Mouse (Mus musculus) MEL (cell line): ENCODE data around the gene Wfdc16. TPM values are rescaled to one million over a fixed set of nuclear protein-coding genes. Genes with fewer than 3 reads are reported as not detected.
"Not testable (repeated sequence)": the region's sequence is repeated elsewhere in the genome, so short reads cannot be mapped to it uniquely, and the experiment has no call there.

Experiments
- DNase-seq: peaks from one replicate; pipeline ENCODE4 v3.0.0; 2011; ENCODE audit warnings: low read depth, low spot score
- H3K27ac ChIP-seq: 2 replicates; pipeline ENCODE4 v1.5.1; 2012; ENCODE audit warnings: low read depth, mild to moderate bottlenecking, control low read depth, low read length, moderate library complexity; ENCODE audit not compliant: control insufficient read depth
- H3K27me3 ChIP-seq, 2 experiments: fragments of 150-350 bp in 1 of 2; sonication (generic) in 1 of 2; 2 replicates each; pipeline ENCODE4 v1.6.1; 2012; ENCODE audit warnings: low read length in 2 of 2, mild to moderate bottlenecking in 2 of 2, improper control_type of control experiment in 1 of 2, moderate library complexity in 1 of 2; ENCODE audit not compliant: insufficient read depth in 2 of 2, control insufficient read depth in 1 of 2
- H3K36me3 ChIP-seq, 2 experiments: 2 replicates each; pipeline ENCODE4 v1.6.1; 2012 to 2014; ENCODE audit warnings: low read length in 2 of 2, improper control_type of control experiment in 1 of 2, inconsistent platforms in 1 of 2, mild to moderate bottlenecking in 1 of 2; ENCODE audit not compliant: insufficient read depth in 2 of 2, control insufficient read depth in 1 of 2
- H3K4me1 ChIP-seq, 2 experiments: fragments of 150-350 bp in 1 of 2; sonication (generic) in 1 of 2; 2 replicates each; pipeline ENCODE4 v1.6.1; 2012; ENCODE audit warnings: low read length in 2 of 2, improper control_type of control experiment in 1 of 2, mild to moderate bottlenecking in 1 of 2; ENCODE audit not compliant: insufficient read depth in 2 of 2, control insufficient read depth in 1 of 2
- H3K4me3 ChIP-seq, 2 experiments: fragments of 150-350 bp in 1 of 2; sonication (generic) in 1 of 2; 2 replicates each; pipeline ENCODE4 v1.5.1; 2012; ENCODE audit warnings: low read depth in 2 of 2, low read length in 2 of 2, mild to moderate bottlenecking in 2 of 2, moderate library complexity in 2 of 2, control low read depth in 1 of 2, improper control_type of control experiment in 1 of 2; ENCODE audit not compliant: control insufficient read depth in 1 of 2, insufficient read depth in 1 of 2
- H3K79me2 ChIP-seq: 2 replicates; pipeline ENCODE4 v1.6.1; 2012; ENCODE audit warnings: mild to moderate bottlenecking, low read length, moderate library complexity; ENCODE audit not compliant: control insufficient read depth, poor library complexity, insufficient read depth
- H3K9ac ChIP-seq: 2 replicates; pipeline ENCODE4 v1.6.1; 2012; ENCODE audit warnings: low read depth, mild to moderate bottlenecking, control low read depth, low read length, moderate library complexity; ENCODE audit not compliant: control insufficient read depth, poor library complexity, severe bottlenecking
- H3K9me3 ChIP-seq: fragments of 150-350 bp; sonication (generic); replicated peaks from 2 replicates; pipeline ENCODE4 v1.6.1; 2012; ENCODE audit warnings: mild to moderate bottlenecking, low read length, improper control_type of control experiment, moderate library complexity; ENCODE audit not compliant: insufficient read depth
- BHLHE40 ChIP-seq: IDR thresholded peaks from 2 replicates; pipeline ENCODE4 v1.6.1; 2012; ENCODE audit warnings: low read depth, mild to moderate bottlenecking, inconsistent platforms, low read length, improper control_type of control experiment, borderline replicate concordance
- CHD1 ChIP-seq: IDR thresholded peaks from 2 replicates; pipeline ENCODE4 v1.6.1; 2012; ENCODE audit warnings: low read depth, mild to moderate bottlenecking, inconsistent platforms, low read length, improper control_type of control experiment
- CHD2 ChIP-seq: IDR thresholded peaks from 2 replicates; pipeline ENCODE4 v1.6.1; 2011; ENCODE audit warnings: low read length, improper control_type of control experiment
- CTCF ChIP-seq, 3 experiments: IDR thresholded peaks in 2 of 3; conservative IDR thresholded peaks in 1 of 3; 2 replicates each; pipeline ENCODE4 v1.5.1; 2011 to 2012; ENCODE audit warnings: low read length in 3 of 3, low read depth in 2 of 3, mild to moderate bottlenecking in 2 of 3, improper control_type of control experiment in 1 of 3, inconsistent platforms in 1 of 3, mixed read lengths in 1 of 3, moderate library complexity in 1 of 3; ENCODE audit not compliant: control insufficient read depth in 1 of 3, insufficient read depth in 1 of 3, poor library complexity in 1 of 3, severe bottlenecking in 1 of 3
- ETS1 ChIP-seq: IDR thresholded peaks from 2 replicates; pipeline ENCODE4 v1.6.1; 2012; ENCODE audit warnings: low read depth, mild to moderate bottlenecking, inconsistent platforms, low read length, improper control_type of control experiment, moderate library complexity
- GABPA ChIP-seq: IDR thresholded peaks from 2 replicates; pipeline ENCODE4 v1.6.1; 2012; ENCODE audit warnings: low read depth, mild to moderate bottlenecking, inconsistent platforms, low read length, improper control_type of control experiment, moderate library complexity
- HCFC1 ChIP-seq: IDR thresholded peaks from 2 replicates; pipeline ENCODE4 v1.6.1; 2012; ENCODE audit warnings: low read depth, mild to moderate bottlenecking, inconsistent platforms, low read length, improper control_type of control experiment, moderate library complexity
- KAT2A ChIP-seq: conservative IDR thresholded peaks from 2 replicates; pipeline ENCODE4 v1.6.1; 2012; ENCODE audit warnings: low read depth, low read length, improper control_type of control experiment, inconsistent platforms
- MAFK ChIP-seq: IDR thresholded peaks from 2 replicates; pipeline ENCODE4 v1.6.1; 2011; ENCODE audit warnings: low read depth, mild to moderate bottlenecking, low read length, improper control_type of control experiment, borderline replicate concordance
- MAZ ChIP-seq: IDR thresholded peaks from 2 replicates; pipeline ENCODE4 v1.6.1; 2012; ENCODE audit warnings: low read depth, mild to moderate bottlenecking, inconsistent platforms, low read length, improper control_type of control experiment
- MYB ChIP-seq: IDR thresholded peaks from 2 replicates; pipeline ENCODE4 v1.6.1; 2011; ENCODE audit warnings: mild to moderate bottlenecking, low read depth, low read length, improper control_type of control experiment
- MYC ChIP-seq: IDR thresholded peaks from 2 replicates; pipeline ENCODE4 v1.6.1; 2011; ENCODE audit warnings: low read depth, mild to moderate bottlenecking, low read length, improper control_type of control experiment, moderate library complexity
- POLR2AphosphoS5 ChIP-seq: IDR thresholded peaks from 2 replicates; pipeline ENCODE4 v1.6.1; 2012; ENCODE audit warnings: low read depth, borderline replicate concordance, mild to moderate bottlenecking, inconsistent platforms, low read length, moderate library complexity, mixed read lengths
- RAD21 ChIP-seq: IDR thresholded peaks from 2 replicates; pipeline ENCODE4 v1.6.1; 2011; ENCODE audit warnings: mild to moderate bottlenecking, low read depth, low read length, improper control_type of control experiment
- RCOR1 ChIP-seq: IDR thresholded peaks from 2 replicates; pipeline ENCODE4 v1.6.1; 2012; ENCODE audit warnings: low read depth, mild to moderate bottlenecking, inconsistent platforms, low read length, improper control_type of control experiment
- SIN3A ChIP-seq: IDR thresholded peaks from 2 replicates; pipeline ENCODE4 v1.6.1; 2012; ENCODE audit warnings: low read length, improper control_type of control experiment, inconsistent platforms
- SMC3 ChIP-seq: IDR thresholded peaks from 2 replicates; pipeline ENCODE4 v1.6.1; 2011; ENCODE audit warnings: low read depth, low read length, improper control_type of control experiment
- TBP ChIP-seq: IDR thresholded peaks from 2 replicates; pipeline ENCODE4 v1.8.0; 2011; ENCODE audit warnings: low read depth, low read length, improper control_type of control experiment
- TCF12 ChIP-seq: IDR thresholded peaks from 2 replicates; pipeline ENCODE4 v1.6.1; 2014; ENCODE audit warnings: low read depth, mild to moderate bottlenecking, inconsistent platforms, low read length, improper control_type of control experiment, moderate library complexity
- USF2 ChIP-seq, 2 experiments: IDR thresholded peaks; 2 replicates each; pipeline ENCODE4 v1.6.1; 2011 to 2012; ENCODE audit warnings: improper control_type of control experiment in 2 of 2, low read length in 2 of 2, borderline replicate concordance in 1 of 2, inconsistent platforms in 1 of 2, low read depth in 1 of 2, mild to moderate bottlenecking in 1 of 2; ENCODE audit not compliant: insufficient read depth in 1 of 2
- ZC3H11A ChIP-seq: IDR thresholded peaks from 2 replicates; pipeline ENCODE4 v1.6.1; 2012; ENCODE audit warnings: low read depth, mild to moderate bottlenecking, inconsistent platforms, low read length, improper control_type of control experiment
- ZMIZ1 ChIP-seq: IDR thresholded peaks from 2 replicates; pipeline ENCODE4 v1.6.1; 2012; ENCODE audit warnings: low read depth, mild to moderate bottlenecking, inconsistent platforms, low read length, improper control_type of control experiment, moderate library complexity
- ZNF384 ChIP-seq: IDR thresholded peaks from 2 replicates; pipeline ENCODE4 v1.6.1; 2012; ENCODE audit warnings: low read depth, mild to moderate bottlenecking, inconsistent platforms, low read length, improper control_type of control experiment
- polyA plus RNA-seq, 2 experiments: library from polyadenylated mRNA; stranded (reverse) in 1 of 2; unstranded in 1 of 2; fragments of >175 nt in 1 of 2; fragments of >200 nt in 1 of 2; gene quantifications; 2 replicates each; pipeline versions ENCODE4 v1.2.1 to v1.2.4; 2012; ENCODE audit warnings: low replicate concordance in 2 of 2, low read depth in 1 of 2; ENCODE audit not compliant: insufficient read length in 2 of 2, insufficient read depth in 1 of 2, missing spikeins in 1 of 2
- total RNA-seq: library from RNA; depleted of rRNA; stranded (reverse); fragments of 300-350 nt; gene quantifications from 2 replicates; pipeline ENCODE4 v1.2.3, GENCODE M21; 2012

The Wfdc16 gene
- total and polyA plus RNA-seq, 3 experiments, result not detected

GRCm38 (mm10) chr2:164600179-164600578 is 38.4 kb downstream of the Wfdc16 start (continued):
- TF ChIP-seq ETS1 (no peak), MYB (no peak), KAT2A (no peak), USF2 (IDR thresholded peaks at IDR 0.05; ENCODE audit: borderline replicate concordance in 1 of 2, insufficient read depth in 1 of 2, low read depth in 1 of 2, low read length in 2 of 2) (no peak), ZC3H11A (peak; percentile 34), CHD2 (no peak), POLR2AphosphoS5 (no peak), CHD1 (no peak), MYC (0 out of 2 replicates have a peak, but pooled peaks have one; percentile 20), HCFC1 (no peak)

- Histone ChIP-seq H3K4me1 (no peaks in the 10 kb centered on the region), H3K27me3 (peaks cover 0 to 3% of the 10 kb centered on the region in 2 experiments), H3K9me3 (no peaks in the 10 kb centered on the region), H3K9ac (no peak within 1 kb of the TSS), H3K27ac (no peak within 1 kb of the TSS), H3K4me3 (no peak within 1 kb of the TSS), H3K36me3 (no peaks in the 10 kb centered on the region), H3K79me2 (no peaks in the 10 kb centered on the region; the same call in 1 of the 2 replicates)
- TF ChIP-seq RCOR1 (no peak), TCF12 (no peak), SIN3A (no peak), ZMIZ1 (no peak), USF2 (IDR thresholded peaks at IDR 0.05; ENCODE audit: borderline replicate concordance in 1 of 2, insufficient read depth in 1 of 2, low read depth in 1 of 2, low read length in 2 of 2) (no peak), BHLHE40 (no peak), TBP (no peak), ZNF384 (no peak), MAFK (no peak), GABPA (no peak)
- no peak for DNase-seq
Observed at GRCm38 (mm10) chr2:164593494-164593893, 45.1 kb downstream of the Wfdc16 start, which contains the start of gene Eppin. TSS of gene Eppin (minus strand) at chr2:164593594.

GRCm38 (mm10) chr2:164592014-164592413 is 46.6 kb downstream of the Wfdc16 start:
- Histone ChIP-seq H3K9me3 (no peaks in the 10 kb centered on the region), H3K9ac (no peak overlapping the region), H3K36me3 (no peaks in the 10 kb centered on the region), H3K4me3 (no peak overlapping the region), H3K27me3 (peaks cover 0 to 5% of the 10 kb centered on the region in 2 experiments), H3K4me1 (no peaks in the 10 kb centered on the region), H3K79me2 (no peaks in the 10 kb centered on the region; the same call in 1 of the 2 replicates), H3K27ac (no peak overlapping the region)
- DNase-seq, result peak; percentile 42
- TF ChIP-seq SMC3 (peak; percentile 84), RCOR1 (no peak), RAD21 (peak; percentile 92), ZC3H11A (peak; percentile 84), MAZ (no peak), CTCF (IDR thresholded peaks at IDR 0.05 in 2 of 3, conservative IDR thresholded peaks at IDR 0.05 in 1 of 3; ENCODE audit: control insufficient read depth in 1 of 3, insufficient read depth in 1 of 3, low read depth in 2 of 3, low read length in 3 of 3, poor library complexity in 1 of 3, severe bottlenecking in 1 of 3) (peak; percentile 57 to 91 (median 62)), SIN3A (no peak), CHD1 (no peak)

- H3K4me1 ChIP-seq, H3K9me3 ChIP-seq, H3K79me2 ChIP-seq, H3K9ac ChIP-seq, H3K4me3 ChIP-seq, H3K27ac ChIP-seq, H3K36me3 ChIP-seq, DNase-seq: not testable (repeated sequence)
- H3K27me3 ChIP-seq, result peaks cover 2 to 16% of the 10 kb centered on the region in 2 experiments
Observed at GRCm38 (mm10) chr2:164585025-164585725, 53.4 kb downstream of the Wfdc16 start, which contains the start of gene Wfdc6a. TSS of gene Wfdc6a (minus strand) at chr2:164585447.
